Mouse (Mus musculus): ENCODE data around the gene Tle3. TPM values are rescaled to one million over a fixed set of nuclear protein-coding genes. Genes with fewer than 3 reads are reported as not detected.

The Tle3 gene
- total RNA-seq, 2 experiments from 2014 or later = 53.1 to 57.2 TPM

GRCm38 (mm10) chr9:61337665-61338064, 34.5 kb upstream of the Tle3 start:
- TF ChIP-seq CTCF (conservative IDR thresholded peaks at IDR 0.05) = no peak
- Histone ChIP-seq H3K4me3 (no peak overlapping the region), H3K27ac (no peak overlapping the region)
- no peak for DNase-seq (ENCODE audit: low spot score in 2 of 2)

GRCm38 (mm10) chr9:61339311-61339710, 32.9 kb upstream of the Tle3 start:
- no peak for DNase-seq (ENCODE audit: low spot score in 2 of 2)

GRCm38 (mm10) chr9:61340333-61340732, 31.8 kb upstream of the Tle3 start:
- no peak for DNase-seq (ENCODE audit: low spot score in 2 of 2)
- no peak for TF ChIP-seq CTCF (conservative IDR thresholded peaks at IDR 0.05)
- H3K27ac ChIP-seq = no peak overlapping the region
- H3K4me3 ChIP-seq = no peak overlapping the region

More at GRCm38 (mm10) chr9:61339311-61339710, 32.9 kb upstream of the Tle3 start:
- no peak for TF ChIP-seq CTCF (conservative IDR thresholded peaks at IDR 0.05)
- H3K4me3 ChIP-seq = no peak overlapping the region
- no peak overlapping the region for H3K27ac ChIP-seq

GRCm38 (mm10) chr9:61342297-61342696, 29.9 kb upstream of the Tle3 start:
- DNase-seq (ENCODE audit: low spot score in 2 of 2) = no peak
- Histone ChIP-seq H3K27ac (no peak overlapping the region), H3K4me3 (no peak overlapping the region)
- TF ChIP-seq CTCF (conservative IDR thresholded peaks at IDR 0.05) = no peak

- no peak overlapping the region for H3K4me3 ChIP-seq
- no peak overlapping the region for H3K27ac ChIP-seq
- TF ChIP-seq CTCF (conservative IDR thresholded peaks at IDR 0.05) = no peak
- no peak for DNase-seq (ENCODE audit: low spot score in 2 of 2)
Measured at GRCm38 (mm10) chr9:61344684-61345083, 27.5 kb upstream of the Tle3 start.

- no peak overlapping the region for H3K4me3 ChIP-seq
- TF ChIP-seq CTCF (conservative IDR thresholded peaks at IDR 0.05) = no peak
- DNase-seq (ENCODE audit: low spot score in 2 of 2) = no peak
- H3K27ac ChIP-seq = no peak overlapping the region
Measured at GRCm38 (mm10) chr9:61347011-61347410, 25.2 kb upstream of the Tle3 start.

- TF ChIP-seq CTCF (conservative IDR thresholded peaks at IDR 0.05) = no peak
- H3K27ac ChIP-seq = no peak overlapping the region
- DNase-seq (ENCODE audit: low spot score in 2 of 2) = no peak
- no peak overlapping the region for H3K4me3 ChIP-seq
Measured at GRCm38 (mm10) chr9:61348036-61348435, 24.1 kb upstream of the Tle3 start.

GRCm38 (mm10) chr9:61348616-61349015, 23.6 kb upstream of the Tle3 start:
- Histone ChIP-seq H3K4me3 (no peak overlapping the region), H3K27ac (no peak overlapping the region)
- no peak for DNase-seq (ENCODE audit: low spot score in 2 of 2)
- no peak for TF ChIP-seq CTCF (conservative IDR thresholded peaks at IDR 0.05)

- H3K4me3 ChIP-seq = no peak overlapping the region
- H3K27ac ChIP-seq = no peak overlapping the region
- no peak for DNase-seq (ENCODE audit: low spot score in 2 of 2)
- TF ChIP-seq CTCF (conservative IDR thresholded peaks at IDR 0.05) = no peak
Measured at GRCm38 (mm10) chr9:61349697-61350096, 22.5 kb upstream of the Tle3 start.

GRCm38 (mm10) chr9:61351164-61351563, 21.0 kb upstream of the Tle3 start:
- no peak overlapping the region for H3K4me3 ChIP-seq
- H3K27ac ChIP-seq = no peak overlapping the region
- no peak for TF ChIP-seq CTCF (conservative IDR thresholded peaks at IDR 0.05)
- no peak for DNase-seq (ENCODE audit: low spot score in 2 of 2)

GRCm38 (mm10) chr9:61358933-61359332, 13.2 kb upstream of the Tle3 start:
- DNase-seq (ENCODE audit: low spot score in 2 of 2) = no peak
- TF ChIP-seq CTCF (conservative IDR thresholded peaks at IDR 0.05) = no peak
- Histone ChIP-seq H3K4me3 (no peak overlapping the region), H3K27ac (no peak overlapping the region)

- TF ChIP-seq CTCF (conservative IDR thresholded peaks at IDR 0.05) = no peak
- no peak overlapping the region for H3K4me3 ChIP-seq
- DNase-seq (ENCODE audit: low spot score in 2 of 2) = no peak
- H3K27ac ChIP-seq = no peak overlapping the region
Measured at GRCm38 (mm10) chr9:61359741-61360140, 12.4 kb upstream of the Tle3 start.

- no peak overlapping the region for H3K27ac ChIP-seq
- no peak for TF ChIP-seq CTCF (conservative IDR thresholded peaks at IDR 0.05)
- no peak overlapping the region for H3K4me3 ChIP-seq
- no peak for DNase-seq (ENCODE audit: low spot score in 2 of 2)
Measured at GRCm38 (mm10) chr9:61360163-61360562, 12.0 kb upstream of the Tle3 start.

- DNase-seq (ENCODE audit: low spot score in 2 of 2) = no peak
- TF ChIP-seq CTCF (conservative IDR thresholded peaks at IDR 0.05) = no peak
- Histone ChIP-seq H3K4me3 (no peak overlapping the region), H3K27ac (no peak overlapping the region)
Measured at GRCm38 (mm10) chr9:61360727-61361631, 11.2 kb upstream of the Tle3 start.
